Mouse (Mus musculus): Measurements from ENCODE around the gene Gnb1l.

Gnb1l gene

DNA sequence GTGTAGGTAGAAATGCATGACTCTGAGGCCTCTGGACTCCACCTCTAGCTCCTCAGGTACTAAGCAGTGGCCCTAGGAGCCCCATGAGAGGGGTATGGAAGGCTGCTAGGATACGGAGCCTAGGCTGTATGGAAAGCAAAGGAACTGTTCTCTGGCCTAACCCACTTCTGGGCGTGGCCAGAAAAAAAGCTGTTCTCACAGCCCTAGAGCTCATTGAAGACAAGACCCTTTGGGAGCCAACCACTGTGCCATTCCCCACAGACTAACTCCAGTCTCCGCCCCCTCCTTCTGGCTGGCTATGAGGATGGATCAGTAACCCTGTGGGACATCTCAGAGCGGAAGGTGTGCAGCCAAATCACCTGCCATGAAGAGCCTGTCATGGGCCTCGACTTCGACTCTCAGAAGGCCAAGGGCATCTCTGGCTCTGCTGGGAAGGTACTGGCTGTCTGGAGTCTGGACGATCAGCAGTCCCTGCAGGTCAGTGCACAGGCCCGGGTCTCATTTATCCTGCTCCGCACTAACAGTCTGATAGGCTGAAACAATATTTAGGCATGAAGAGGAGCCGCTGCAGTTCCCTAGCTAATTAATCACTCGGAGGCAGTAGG is 53.7 kb downstream of the Gnb1l start:
- no peak for DNase-seq

DNA sequence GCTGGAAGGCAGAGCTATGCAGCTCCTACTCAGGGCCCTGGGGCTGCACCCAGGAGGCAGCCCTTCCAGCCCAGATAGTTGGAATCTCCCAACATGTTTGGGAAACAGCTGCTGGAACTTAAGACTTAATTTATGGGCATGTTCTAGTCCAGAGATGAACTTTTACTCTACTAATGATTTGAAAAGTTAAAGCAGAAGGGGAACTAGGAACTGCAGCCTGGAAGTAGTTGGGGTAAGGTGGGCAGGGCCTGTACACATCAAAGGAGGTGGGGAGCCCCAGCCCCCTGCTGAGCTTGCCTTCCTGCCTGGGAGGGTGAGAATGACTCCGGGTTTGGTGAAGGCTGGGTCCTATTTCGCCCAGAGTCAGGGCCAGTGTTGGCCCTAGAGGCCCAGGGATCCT is 56.2 kb downstream of the Gnb1l start:
- no peak for DNase-seq

DNA sequence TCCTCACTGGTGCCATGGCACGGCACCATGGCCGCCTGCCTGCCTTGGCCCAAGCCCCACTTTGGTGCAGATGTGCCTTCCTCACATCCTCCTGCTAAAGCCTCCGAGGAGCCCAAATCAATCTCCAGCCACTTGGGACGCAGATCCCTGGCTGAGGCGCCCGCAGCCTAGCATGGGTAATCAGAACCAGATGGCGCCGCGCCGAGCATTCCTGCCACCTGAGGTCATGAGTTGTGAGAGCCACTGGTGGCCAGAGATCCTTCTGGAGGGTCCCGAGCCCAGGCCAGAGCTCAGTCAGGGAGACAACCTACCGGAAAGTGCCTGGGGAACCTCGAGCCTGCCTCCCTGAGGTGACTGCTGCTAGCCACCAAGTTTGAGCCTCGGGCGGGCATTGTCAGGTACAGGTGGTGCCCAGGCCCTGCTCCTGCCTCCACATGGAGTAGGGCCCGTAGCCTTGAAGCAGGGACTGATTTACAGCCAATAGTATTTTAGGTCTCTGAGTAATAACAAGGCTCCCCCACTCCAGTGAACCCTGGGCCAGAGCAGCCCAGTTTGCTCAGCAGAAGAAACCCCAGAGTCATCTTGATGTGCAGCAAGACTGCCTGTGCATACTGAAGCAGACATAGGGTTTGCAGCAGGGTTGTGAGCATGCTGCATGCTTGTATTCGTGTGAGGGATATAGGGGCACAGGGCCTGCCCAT is 56.9 kb downstream of the Gnb1l start:
- DNase-seq, result peak; percentile 28

DNA sequence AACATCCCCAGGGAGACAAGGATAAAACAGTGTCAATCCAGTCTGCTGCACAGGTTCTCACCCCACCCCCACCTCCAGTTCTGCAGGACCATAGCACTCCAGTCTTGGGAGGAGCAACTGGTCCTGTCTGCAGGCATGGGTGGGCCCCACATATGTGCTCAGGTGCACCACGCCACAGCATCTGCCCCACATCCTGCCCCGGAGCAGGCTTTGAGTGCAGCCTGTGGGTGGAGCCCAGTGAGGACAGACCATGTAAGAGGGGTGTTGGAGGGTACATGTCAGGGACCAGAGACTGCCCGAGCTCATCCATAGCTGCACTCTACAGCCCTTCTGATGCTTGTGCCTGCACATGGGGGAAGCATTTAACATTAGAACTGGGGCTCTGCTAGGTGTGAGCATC is 57.9 kb downstream of the Gnb1l start:
- DNase-seq, result no peak

DNA sequence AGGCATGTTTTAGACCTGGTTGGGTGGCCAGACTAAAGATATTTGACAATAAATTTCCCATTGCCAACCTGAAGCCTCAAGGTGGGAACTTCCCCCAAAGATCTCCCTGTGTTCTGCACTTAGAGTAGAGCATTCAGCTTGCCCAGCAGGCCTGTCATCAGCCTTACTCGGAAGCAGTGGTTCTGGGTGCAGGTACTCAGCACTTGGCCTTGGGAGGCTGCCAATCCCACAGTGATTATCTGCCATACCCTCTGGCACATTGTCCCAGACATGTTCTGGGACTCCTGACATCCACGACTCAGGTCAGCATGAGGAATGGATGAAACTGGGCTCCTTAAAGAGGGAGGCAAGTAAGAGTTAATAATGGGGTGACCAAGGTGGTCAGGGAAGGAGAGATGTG is 66.0 kb downstream of the Gnb1l start:
- no peak for DNase-seq

DNA sequence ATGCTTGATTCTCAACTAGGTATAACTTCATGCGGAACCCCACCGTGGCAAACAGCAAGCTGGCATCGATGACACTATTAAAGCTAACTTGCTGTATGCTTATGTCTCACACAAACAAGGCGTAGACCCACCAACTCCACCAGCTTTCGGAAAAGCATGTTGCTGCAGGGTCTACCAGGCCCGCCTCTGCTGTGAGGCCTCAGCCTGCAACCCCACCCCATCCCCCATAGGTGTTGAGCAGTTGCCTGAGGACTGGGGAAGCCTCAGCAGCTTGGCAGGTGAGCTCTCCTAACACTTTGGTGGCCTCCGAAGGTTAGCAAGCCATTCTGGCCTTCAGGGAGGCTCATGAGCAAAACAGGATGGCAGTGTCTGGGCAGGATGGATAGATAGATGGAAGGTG is 70.1 kb downstream of the Gnb1l start:
- DNase-seq, result no peak

DNA sequence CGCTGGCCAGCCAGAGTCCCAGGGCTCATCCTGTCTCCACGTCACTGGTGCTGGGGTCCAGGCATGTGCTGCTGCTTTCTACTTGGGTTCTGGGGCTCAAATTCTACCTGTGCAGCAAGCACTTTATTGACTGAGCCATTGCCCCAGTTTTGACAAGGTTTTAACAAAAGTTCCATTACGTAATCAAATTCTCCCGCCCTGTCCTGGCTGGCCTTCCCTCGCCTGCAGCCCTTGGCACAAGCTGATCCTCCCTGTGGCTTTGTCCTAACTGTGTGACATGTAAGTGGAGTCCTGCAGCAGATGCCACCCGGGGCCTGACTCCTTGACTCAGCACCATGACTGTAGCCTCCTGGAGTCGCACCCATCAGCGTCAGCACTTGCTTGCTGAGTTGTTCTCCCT is 75.7 kb downstream of the Gnb1l start:
- no peak for DNase-seq

DNA sequence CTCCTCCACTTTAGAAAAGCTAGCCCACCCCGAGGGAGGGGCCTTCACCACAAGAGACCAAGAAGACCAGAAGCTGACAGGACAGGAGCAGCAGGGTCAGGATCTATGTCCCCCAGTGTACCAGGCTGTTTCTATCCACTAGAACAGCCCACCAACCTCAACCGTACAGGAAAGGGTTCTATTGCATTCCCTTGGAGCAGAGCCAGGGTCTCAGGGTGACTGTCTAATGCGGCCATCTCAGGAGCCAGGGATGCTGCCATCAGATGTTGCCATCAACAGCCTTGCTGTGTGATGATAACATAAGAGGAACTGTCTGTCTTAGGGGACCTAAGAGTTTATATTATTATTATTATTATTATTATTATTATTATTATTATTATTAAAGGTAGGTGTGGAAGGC is 78.6 kb downstream of the Gnb1l start:
- DNase-seq, result no peak

DNA sequence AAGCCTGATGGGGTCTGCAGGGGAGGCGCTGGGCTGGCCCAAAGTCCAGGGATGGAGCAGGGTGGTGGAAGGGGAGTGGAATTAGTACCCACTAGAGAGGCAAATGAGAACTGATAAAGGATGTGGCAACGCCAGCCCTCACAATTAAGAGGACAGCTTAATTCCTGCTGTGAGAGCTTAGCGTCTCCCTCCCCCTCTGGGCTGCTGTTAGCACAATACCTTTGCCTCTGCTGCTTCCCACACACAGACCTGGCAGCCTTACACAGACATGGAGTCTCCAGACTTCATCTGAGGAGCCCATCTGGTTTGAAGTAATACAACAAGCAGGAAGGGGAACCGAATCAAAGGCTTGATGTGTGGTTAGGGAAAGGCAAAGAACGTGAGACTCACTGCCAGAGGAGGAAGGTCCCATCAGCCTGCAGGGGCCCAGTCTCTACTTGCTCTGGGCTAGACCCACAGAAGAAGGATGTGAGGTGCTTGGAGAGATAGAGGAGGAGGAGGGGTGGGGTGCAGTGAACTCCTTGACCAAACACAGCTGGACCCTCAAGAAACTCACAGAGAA is 79.2 kb downstream of the Gnb1l start:
- no peak for DNase-seq

DNA sequence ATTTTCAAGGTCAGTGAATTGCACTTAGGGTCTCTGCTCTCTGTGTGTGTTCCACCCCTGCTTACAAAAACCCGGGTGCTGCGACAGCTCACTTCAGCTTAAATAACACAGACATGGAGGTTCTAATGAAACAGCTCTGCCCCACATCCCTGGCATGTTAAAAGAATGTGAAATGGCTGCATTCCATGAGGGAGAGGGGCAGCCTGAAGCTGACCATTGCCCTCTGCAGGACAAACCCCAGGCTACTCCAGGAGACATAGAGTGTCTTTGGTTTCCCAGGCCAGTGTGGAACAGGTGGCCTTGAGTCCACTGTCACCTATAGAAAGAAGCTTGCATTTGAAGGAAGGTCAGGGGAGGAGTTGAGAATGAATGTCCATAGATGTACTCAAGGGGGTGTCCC is 81.9 kb downstream of the Gnb1l start:
- no peak for DNase-seq

DNA sequence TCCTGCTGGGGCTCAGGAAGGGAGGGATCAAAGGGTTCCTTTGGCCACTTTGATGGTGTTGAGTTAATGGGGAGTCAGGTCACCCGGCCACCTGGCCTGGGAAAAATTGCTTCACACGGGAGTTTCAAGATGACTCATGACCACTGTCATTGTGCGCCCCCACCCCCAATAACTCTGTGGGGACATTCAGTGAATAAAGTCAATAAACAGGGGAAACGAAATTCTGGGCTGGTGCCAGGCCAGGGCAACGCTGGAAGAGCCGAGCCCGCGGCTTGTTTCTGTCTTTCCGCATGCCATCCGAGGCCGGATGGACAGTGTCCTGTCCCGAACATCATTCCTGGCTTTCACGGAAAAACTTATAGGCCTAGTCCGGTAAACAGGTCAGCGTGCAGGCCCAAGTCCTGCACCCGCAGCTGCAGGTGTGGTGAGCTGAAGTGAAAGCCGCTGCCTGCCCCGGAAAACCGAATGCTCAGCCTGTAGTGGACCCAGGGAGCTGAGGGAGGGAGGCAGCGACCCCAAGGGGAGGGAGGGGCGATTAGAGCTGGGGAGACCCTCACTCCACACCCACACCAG is 82.6 kb downstream of the Gnb1l start:
- peak; percentile 46 for DNase-seq

DNA sequence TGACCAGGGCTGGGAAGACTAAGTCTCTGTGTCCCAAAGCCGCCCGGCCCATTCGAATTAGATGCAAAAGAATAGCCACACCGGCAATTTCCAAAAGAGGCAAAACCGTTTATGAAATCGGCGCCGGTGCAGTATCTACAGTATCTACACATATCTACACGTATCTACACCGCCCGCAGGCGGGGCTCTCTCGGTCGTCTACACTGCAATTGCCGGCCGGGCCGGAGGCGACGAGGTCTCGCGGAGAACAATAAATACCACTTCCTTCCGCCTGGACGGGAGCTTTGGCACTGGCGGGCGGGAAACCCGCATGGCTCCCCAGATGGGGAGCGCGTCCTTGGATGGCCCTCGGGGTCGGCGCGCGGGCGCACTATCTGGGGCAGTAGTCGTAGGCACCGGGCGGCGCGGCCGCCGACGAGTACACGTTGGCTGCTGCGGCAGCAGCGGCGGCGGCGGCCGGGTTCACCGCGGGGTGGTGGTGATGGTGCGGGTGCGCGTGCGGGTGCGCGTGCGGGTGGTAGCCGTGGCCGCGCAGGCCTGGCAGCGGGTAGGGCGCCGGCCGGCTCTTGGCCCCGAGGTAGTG is 83.2 kb downstream of the Gnb1l start:
- peak; percentile 51 for DNase-seq

DNA sequence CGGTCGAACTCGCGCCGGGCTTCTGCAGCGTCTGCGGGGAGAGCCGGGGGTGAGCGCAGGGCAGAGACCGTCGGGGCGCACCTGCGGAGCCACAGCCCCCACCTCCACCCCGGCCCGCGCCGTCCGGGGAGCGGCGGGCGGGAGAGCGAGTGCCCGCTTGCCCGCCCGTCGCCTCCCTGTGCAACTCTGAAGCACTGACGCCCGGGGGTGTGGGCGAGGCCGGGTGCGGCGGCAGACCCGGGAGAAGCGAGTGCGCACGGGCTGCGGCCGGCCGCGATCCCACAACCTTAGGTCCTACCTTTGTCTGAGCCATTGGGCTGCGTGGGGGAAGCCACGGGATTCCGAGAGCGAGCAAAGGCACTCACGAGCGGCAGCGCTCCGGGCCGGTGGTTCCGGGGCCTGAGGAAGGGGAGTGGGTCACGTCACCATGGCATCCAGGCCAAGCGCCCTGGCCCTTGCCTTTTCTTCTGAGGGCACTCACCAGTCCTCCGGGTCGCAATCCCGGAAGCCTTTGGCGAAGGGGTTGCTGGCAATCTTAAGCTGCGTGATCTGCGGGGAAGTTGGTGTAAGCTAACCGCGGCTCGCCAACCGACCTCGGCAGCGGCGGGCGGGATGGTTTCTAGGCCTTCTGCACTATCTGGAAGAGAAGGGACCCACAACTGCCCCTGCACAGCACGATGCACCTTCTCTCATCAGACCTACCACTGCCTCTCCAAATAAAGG is 84.1 kb downstream of the Gnb1l start:
- no peak for DNase-seq

DNA sequence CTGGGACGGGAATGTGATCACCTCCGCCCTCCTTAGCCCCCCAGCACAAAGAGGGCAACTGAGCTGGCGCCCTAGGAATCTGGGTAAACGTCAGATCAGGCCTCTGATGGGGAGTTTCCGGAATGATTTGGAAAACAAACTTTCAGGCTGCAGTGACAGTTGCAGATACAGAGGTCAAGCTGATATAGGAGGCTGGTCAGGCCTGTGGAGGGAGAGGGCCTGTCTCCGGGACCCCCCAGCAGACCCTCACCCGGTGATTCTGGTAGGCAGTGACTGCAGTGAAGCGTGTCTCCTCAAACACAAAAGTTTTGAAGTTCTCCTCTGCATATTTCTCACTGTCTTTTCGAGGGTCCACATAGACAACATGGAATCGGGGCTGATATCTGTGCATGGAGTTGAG is 84.7 kb downstream of the Gnb1l start:
- no peak for DNase-seq

DNA sequence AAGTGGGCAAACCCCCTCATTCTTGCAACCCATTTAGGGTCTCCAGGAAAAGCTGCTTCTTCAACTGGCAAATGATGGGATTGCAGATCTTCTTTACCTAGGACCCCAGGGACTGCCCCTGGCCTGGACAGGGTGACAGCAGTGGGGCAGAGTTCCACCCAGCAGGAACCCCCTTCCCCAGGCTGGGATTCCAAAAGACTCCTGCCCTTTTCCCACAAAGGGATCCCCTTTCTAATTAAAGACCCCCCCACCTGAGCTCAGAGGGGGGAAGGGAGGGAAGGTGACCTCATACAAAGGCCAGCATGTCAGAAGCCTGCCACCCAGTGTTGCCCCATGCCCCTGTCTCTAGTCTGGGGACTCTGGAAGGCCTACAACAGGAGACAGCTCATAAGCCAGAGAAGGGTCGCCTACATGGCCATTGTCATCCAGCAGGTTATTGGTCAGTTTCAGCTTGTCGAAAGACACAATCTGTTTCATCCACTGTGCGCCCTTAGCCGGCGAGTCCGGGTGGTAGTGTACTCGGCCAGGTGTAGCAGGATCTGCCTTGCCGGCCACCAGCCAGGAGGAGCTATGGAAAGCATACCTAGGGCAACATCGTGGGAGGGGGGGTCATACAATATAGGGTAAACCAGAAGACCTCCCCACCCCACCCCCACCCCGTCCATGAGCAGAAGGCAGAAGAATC is 85.3 kb downstream of the Gnb1l start:
- no peak for DNase-seq

DNA sequence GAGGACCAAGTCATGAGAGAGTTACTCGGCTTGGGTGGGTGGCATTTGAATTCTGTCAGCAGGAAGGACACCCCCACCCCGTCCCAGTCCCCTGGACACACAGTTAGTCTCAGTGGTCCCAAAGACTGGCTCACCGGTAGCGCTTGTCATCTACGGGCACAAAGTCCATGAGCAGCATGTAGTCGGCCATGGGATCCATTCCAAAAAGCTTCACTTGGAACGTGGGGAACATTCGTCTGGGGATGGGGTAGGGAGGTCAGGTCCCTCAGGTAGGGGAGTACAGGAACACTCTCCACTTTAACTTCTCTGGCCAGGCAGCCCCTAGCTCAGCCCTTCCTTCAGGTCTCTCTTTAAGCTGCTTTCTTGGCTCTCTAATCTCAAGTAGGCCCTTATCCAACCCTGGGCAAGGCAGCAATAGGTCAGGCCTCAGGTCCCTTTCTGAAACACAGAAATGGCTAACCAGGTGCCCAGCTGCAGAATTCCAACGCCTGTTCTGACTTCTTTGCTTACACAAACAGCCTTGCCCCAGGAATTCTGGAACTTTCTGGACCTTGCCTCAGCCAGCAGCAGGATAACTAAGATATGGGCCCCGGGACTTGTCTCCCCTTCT is 86.5 kb downstream of the Gnb1l start:
- DNase-seq, result no peak

DNA sequence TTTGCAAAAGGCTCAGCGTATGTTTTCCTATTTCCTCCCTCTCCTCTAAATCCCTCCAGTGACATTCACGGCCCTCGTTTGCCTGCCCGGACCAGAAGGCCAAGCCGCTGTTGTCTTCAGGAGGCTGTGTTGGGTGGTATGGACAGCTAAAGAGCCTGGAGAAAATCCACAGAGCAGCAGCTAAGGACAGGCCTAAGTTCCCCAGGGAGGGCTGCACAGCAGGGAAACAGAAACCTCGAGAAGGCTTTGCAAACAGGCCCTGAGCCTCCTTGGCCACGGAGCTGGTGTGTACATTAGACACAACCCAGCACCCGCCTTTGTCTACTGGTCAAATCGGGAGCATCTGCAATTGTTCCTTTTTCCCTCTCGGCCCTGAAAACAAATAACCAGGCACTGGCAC is 87.2 kb downstream of the Gnb1l start:
- no peak for DNase-seq

DNA sequence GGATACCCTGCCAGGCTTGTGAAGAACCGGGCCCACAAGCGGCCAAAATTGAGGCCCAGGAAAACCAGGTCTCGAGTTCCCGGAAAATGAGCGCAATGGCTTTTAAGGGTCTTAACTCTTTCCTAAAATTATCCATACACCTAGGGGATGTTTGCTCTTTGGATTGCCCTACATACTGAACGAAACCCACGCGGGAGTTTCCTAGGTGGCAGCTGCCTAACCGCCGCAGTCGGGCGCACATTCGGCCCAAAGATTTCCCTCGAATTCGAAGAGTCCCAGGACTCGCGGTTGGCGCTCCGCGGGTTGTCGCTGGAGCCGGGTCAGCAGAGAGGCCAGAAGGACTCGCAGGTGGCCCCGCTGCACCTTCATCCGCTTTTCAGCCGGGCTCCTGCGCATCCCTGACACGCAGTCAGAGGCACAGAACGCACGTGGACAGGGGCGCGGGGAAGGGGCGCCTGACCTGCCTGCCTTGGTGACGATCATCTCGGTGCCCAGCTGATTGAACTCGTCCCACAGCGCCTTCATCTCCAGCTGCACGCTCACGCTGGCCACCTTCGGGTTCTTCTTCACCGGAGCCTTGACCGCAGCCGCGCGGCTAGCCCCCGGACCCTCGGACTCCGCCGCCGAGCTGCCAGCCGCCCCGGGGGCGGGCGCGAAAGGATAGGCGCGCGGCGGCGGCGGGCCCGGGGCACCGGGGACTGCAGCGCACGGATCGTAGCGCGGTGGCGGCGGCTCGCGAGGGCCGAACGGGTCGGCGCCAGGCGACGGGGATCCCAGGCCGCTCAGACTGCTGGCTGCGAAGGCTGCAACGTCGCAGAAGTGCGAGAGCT is 87.8 kb downstream of the Gnb1l start:
- no peak for DNase-seq

DNA sequence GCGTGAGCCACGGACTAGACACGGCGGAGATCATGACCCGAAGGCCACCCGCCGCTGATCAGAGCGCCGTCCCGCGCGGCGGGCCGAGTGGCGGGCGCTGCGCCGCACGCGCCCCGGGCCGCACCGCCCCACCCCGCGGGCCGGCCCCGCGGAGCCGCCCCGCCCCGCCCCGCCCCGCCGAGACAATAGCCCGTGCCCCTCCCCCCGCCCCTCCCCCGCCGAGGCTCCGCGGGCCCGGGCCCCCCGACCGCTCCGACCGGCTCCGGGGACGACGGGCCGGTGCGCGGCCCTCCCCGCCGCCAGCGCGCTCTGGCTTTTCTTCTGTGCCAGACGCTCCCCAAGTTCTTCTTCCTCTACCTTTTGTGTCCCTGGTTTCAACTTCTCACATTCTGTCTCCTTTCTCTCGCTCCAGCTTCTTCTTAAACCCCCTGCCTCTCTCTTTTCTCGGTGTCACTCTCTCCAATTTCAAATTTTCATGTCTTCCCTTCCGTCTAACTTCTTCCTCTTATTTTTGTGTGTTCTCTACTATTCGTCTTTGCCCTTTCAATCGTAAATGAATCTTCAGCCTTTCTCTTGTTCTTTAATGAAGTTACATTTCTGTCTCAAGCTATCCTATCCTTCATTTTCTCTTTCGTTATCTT is 88.5 kb downstream of the Gnb1l start:
- no peak for DNase-seq

DNA sequence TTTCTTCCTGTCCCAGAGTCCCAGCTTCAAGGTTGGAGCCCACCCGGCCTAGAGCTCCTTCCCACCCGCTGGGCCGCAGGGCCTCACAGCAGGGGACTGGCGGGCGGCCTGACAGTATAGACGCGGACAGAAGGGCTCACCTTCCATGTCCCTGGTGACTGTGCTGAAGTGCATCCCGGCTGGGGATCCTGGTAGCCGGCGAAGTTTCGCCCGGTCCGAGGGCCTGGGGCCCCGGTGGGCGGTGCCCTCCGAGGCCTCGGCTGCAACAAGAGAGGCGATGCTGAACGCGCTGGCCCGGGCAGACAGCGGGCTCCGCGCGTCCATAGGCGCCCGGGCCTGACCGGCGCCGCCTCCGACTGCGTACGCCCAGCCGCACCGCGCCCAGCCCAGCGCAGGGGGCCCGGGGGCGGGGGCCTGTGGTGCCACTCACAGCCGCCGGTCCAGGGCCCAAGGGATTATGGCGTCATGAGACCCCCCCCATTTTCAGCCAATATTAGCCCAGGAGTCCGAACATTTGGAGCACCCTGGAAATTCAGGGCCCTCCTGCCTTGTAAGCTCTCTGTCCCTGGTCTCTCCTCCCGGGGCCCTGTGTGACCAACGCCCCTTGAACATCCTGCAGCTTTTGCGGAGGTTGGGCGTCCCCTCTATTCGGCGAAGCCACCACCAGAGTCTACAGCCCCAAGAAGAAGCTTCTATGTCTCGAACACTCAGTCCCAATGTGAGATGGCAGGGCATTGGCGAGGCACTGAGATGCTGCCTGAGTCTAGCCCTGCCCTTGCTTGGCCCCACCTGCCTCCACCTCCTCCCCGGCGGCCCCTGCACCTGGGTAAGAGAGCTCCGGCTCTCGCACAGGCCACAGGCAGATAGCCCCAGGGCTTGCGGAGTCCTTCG is 89.6 kb downstream of the Gnb1l start:
- no peak for DNase-seq

Data from lung, postnatal 10 days (tissue).